In genomic region chr13:45454044-45454443, GRCm38 (mm10) we compare ENCODE assay signal across 14 mouse cellular contexts. TPM values are rescaled to one million over a fixed set of nuclear protein-coding genes. Genes with fewer than 3 reads are reported as not detected.
A peak's percentile ranks its signal among the peaks of the same experiment; 100 is the strongest.
DNase-seq lines count a peak whose midpoint lies in the region; ATAC-seq and TF ChIP-seq lines count a peak whose summit lies in the region.
"Had no signal": no experiment of that assay in that cellular context is flagged by ENCODE, and none has a peak within 500 bp of the region (broad histone marks: within the 10 kb centered on the region; RNA-seq: fewer than 3 reads in every experiment).

No protein-coding gene starts in this region.

- TF ChIP-seq CTCF in MEL (IDR thresholded peaks at IDR 0.05 in 2 of 3, conservative IDR thresholded peaks at IDR 0.05 in 1 of 3; ENCODE audit: control insufficient read depth in 1 of 3, insufficient read depth in 1 of 3, low read depth in 2 of 3, low read length in 3 of 3, poor library complexity in 1 of 3, severe bottlenecking in 1 of 3), result no peak
- no peak for TF ChIP-seq CTCF in liver, postnatal 0 days (IDR thresholded peaks at IDR 0.05; ENCODE audit: low read depth)

- H3K9ac ChIP-seq in liver, embryonic 12.5 days, result no peak overlapping the region
- H3K9ac ChIP-seq in liver, embryonic 11.5 days (ENCODE audit: low read depth, low read length), result no peak overlapping the region
- H3K9ac ChIP-seq in MEL (ENCODE audit: control insufficient read depth, low read depth, low read length, poor library complexity, severe bottlenecking), result peak overlapping the region; percentile 35
- no peak overlapping the region for H3K9ac ChIP-seq in liver, postnatal 0 days (replicated peaks)
- H3K9ac ChIP-seq in forebrain, embryonic 12.5 days, result no peak overlapping the region

- 14% methylated on average over 1 of the region's 1 CpGs for WGBS in liver, embryonic 12.5 days (ENCODE audit: insufficient replicate concordance)
- WGBS in liver, embryonic 11.5 days, result 38% methylated on average over 1 of the region's 1 CpGs
- WGBS in liver, postnatal 0 days (ENCODE audit: insufficient replicate concordance), result 43% methylated on average over 1 of the region's 1 CpGs
- WGBS in forebrain, embryonic 12.5 days, result 83% methylated on average over 1 of the region's 1 CpGs

- H3K36me3 ChIP-seq in liver, embryonic 12.5 days, result no peaks in the 10 kb centered on the region
- no peaks in the 10 kb centered on the region for H3K36me3 ChIP-seq in liver, embryonic 11.5 days (ENCODE audit: control insufficient read depth, insufficient read depth, low read length)
- peaks cover 0 to 22% of the 10 kb centered on the region in 2 experiments; a peak in 2 of 4 replicates for H3K36me3 ChIP-seq in MEL (ENCODE audit: control insufficient read depth in 1 of 2, insufficient read depth in 2 of 2, low read length in 2 of 2)
- H3K36me3 ChIP-seq in liver, postnatal 0 days (replicated peaks; ENCODE audit: insufficient read depth, low read length), result no peaks in the 10 kb centered on the region
- H3K36me3 ChIP-seq in forebrain, embryonic 12.5 days (replicated peaks), result no peaks in the 10 kb centered on the region

- H3K27ac ChIP-seq in liver, embryonic 12.5 days, result peak overlapping the region; percentile 15; the same call in 1 of the 2 replicates
- H3K27ac ChIP-seq in liver, embryonic 11.5 days (ENCODE audit: low read depth, low read length), result no peak overlapping the region
- peak overlapping the region; percentile 76 for H3K27ac ChIP-seq in MEL (ENCODE audit: control insufficient read depth, low read depth, low read length)
- H3K27ac ChIP-seq in liver, postnatal 0 days (ENCODE audit: low read depth), result peak overlapping the region; percentile 84
- no peak overlapping the region for H3K27ac ChIP-seq in forebrain, embryonic 12.5 days

- H3K4me2 ChIP-seq in liver, embryonic 12.5 days, result no peak overlapping the region
- H3K4me2 ChIP-seq in liver, embryonic 11.5 days, result no peak overlapping the region
- H3K4me2 ChIP-seq in liver, postnatal 0 days (ENCODE audit: low read depth, low read length), result no peak overlapping the region
- no peak overlapping the region for H3K4me2 ChIP-seq in forebrain, embryonic 12.5 days

- no peak for TF ChIP-seq POLR2A in MEL (IDR thresholded peaks at IDR 0.05; ENCODE audit: control insufficient read depth in 1 of 2, insufficient read depth in 1 of 2, low read depth in 1 of 2, low read length in 2 of 2, poor library complexity in 1 of 2)

- DNase-seq in heart, adult 11 months, result peak; percentile 28
- no peak for DNase-seq in heart, adult 18-20 months
- DNase-seq in liver, embryonic 11.5 days (ENCODE audit: low spot score), result no peak
- peak; percentile 50 for DNase-seq in MEL (ENCODE audit: low read depth, low spot score)
- no peak for DNase-seq in liver, postnatal 0 days
- DNase-seq in T-cell, adult 2 months (ENCODE audit: low spot score), result no peak
- DNase-seq: cerebellum, adult 11-12 months; layer of hippocampus, adult 9-11 months; retina, postnatal 1 day; spleen, adult 18-20 months; thymus, postnatal 14 days had no signal

- H3K4me3 ChIP-seq in liver, embryonic 12.5 days, result no peak overlapping the region
- H3K4me3 ChIP-seq in liver, embryonic 11.5 days (ENCODE audit: low read depth, low read length), result no peak overlapping the region
- no peak overlapping the region for H3K4me3 ChIP-seq in MEL (ENCODE audit: control insufficient read depth in 1 of 2, insufficient read depth in 1 of 2, low read depth in 2 of 2, low read length in 2 of 2)
- H3K4me3 ChIP-seq in liver, postnatal 0 days (ENCODE audit: low read depth, low read length), result no peak overlapping the region
- H3K4me3 ChIP-seq in forebrain, embryonic 12.5 days (replicated peaks), result no peak overlapping the region

- H3K79me2 ChIP-seq in MEL (ENCODE audit: control insufficient read depth, insufficient read depth, low read length, poor library complexity), result no peaks in the 10 kb centered on the region

- no peaks in the 10 kb centered on the region for H3K9me3 ChIP-seq in liver, embryonic 12.5 days (replicated peaks)
- H3K9me3 ChIP-seq in liver, embryonic 11.5 days (ENCODE audit: control insufficient read depth, low read length), result no peaks in the 10 kb centered on the region
- no peaks in the 10 kb centered on the region for H3K9me3 ChIP-seq in MEL (replicated peaks; ENCODE audit: insufficient read depth, low read length)
- no peaks in the 10 kb centered on the region for H3K9me3 ChIP-seq in liver, postnatal 0 days (ENCODE audit: low read length)
- no peaks in the 10 kb centered on the region for H3K9me3 ChIP-seq in forebrain, embryonic 12.5 days

- no peak for TF ChIP-seq RAD21 in MEL (IDR thresholded peaks at IDR 0.05; ENCODE audit: low read depth, low read length)

- no peaks in the 10 kb centered on the region for H3K27me3 ChIP-seq in liver, embryonic 12.5 days (replicated peaks)
- no peaks in the 10 kb centered on the region for H3K27me3 ChIP-seq in liver, embryonic 11.5 days (replicated peaks; ENCODE audit: control insufficient read depth, insufficient read depth, low read length)
- no peaks in the 10 kb centered on the region for H3K27me3 ChIP-seq in MEL (ENCODE audit: control insufficient read depth in 1 of 2, insufficient read depth in 2 of 2, low read length in 2 of 2)
- no peaks in the 10 kb centered on the region for H3K27me3 ChIP-seq in liver, postnatal 0 days (ENCODE audit: insufficient read depth, low read length)
- H3K27me3 ChIP-seq in forebrain, embryonic 12.5 days, result no peaks in the 10 kb centered on the region

- ATAC-seq in liver, embryonic 12.5 days, result no peak
- no peak for ATAC-seq in liver, embryonic 11.5 days (replicated peaks; ENCODE audit: low FRiP score)
- ATAC-seq in liver, postnatal 0 days, result no peak
- ATAC-seq in forebrain, embryonic 12.5 days (ENCODE audit: low FRiP score), result no peak
- ATAC-seq: activated CD4-positive, CD25-positive, alpha-beta regulatory T cell, adult 4 months had no signal

- 0 out of 4 replicates have a peak, but pooled peaks of 1 of the 2 experiments have one; percentile 18 for TF ChIP-seq EP300 in MEL (IDR thresholded peaks at IDR 0.05; ENCODE audit: low read depth in 1 of 2, low read length in 2 of 2)
- no peak for TF ChIP-seq EP300 in liver, postnatal 0 days (IDR thresholded peaks at IDR 0.05; ENCODE audit: low read depth)

- H3K4me1 ChIP-seq in liver, embryonic 12.5 days, result peaks cover 36% of the 10 kb centered on the region
- peaks cover 30% of the 10 kb centered on the region for H3K4me1 ChIP-seq in liver, embryonic 11.5 days (replicated peaks; ENCODE audit: control insufficient read depth, insufficient read depth, low read length)
- H3K4me1 ChIP-seq in MEL (ENCODE audit: control insufficient read depth in 1 of 2, insufficient read depth in 2 of 2, low read length in 2 of 2), result peaks cover 6 to 21% of the 10 kb centered on the region in 2 experiments
- H3K4me1 ChIP-seq in liver, postnatal 0 days (ENCODE audit: insufficient read depth), result peaks cover 35% of the 10 kb centered on the region
- peaks cover 13% of the 10 kb centered on the region for H3K4me1 ChIP-seq in forebrain, embryonic 12.5 days

TF ChIP-seq in MEL, 35 proteins besides CTCF, POLR2A, EP300 and RAD21:
- TF ChIP-seq ZKSCAN1 (IDR thresholded peaks at IDR 0.05; ENCODE audit: low read depth, low read length) (no peak), GATA1 (IDR thresholded peaks at IDR 0.05; ENCODE audit: low read depth, low read length) (peak; percentile 51), CHD1 (IDR thresholded peaks at IDR 0.05; ENCODE audit: low read depth, low read length) (no peak), GABPA (IDR thresholded peaks at IDR 0.05; ENCODE audit: low read depth, low read length) (no peak), TAL1 (IDR thresholded peaks at IDR 0.05; ENCODE audit: low read length) (0 out of 2 replicates have a peak, but pooled peaks have one; percentile 13), E2F4 (IDR thresholded peaks at IDR 0.05; ENCODE audit: borderline replicate concordance, low read depth, low read length) (no peak), ETS1 (IDR thresholded peaks at IDR 0.05; ENCODE audit: low read depth, low read length) (peak; percentile 48; the same call in 1 of the 2 replicates), MAZ (IDR thresholded peaks at IDR 0.05; ENCODE audit: low read depth, low read length) (0 out of 2 replicates have a peak, but pooled peaks have one; percentile 29)

RNA-seq across cellular contexts. Expression of gene Gmpr, which starts 53.2 kb away (rescaled TPM):
- 100 to 1,000 TPM; 149 to 156 TPM for total RNA-seq in heart, adult 18-20 months (2021)
- 364 and 366 TPM in 2 replicates for polyA plus RNA-seq in liver, embryonic 12.5 days (2016; fragmentation: Nextera tagmentation; extraction: Ambion mirVana)
- 200 and 221 TPM in 2 replicates for polyA plus RNA-seq in liver, embryonic 11.5 days (2014; fragmentation: Nextera tagmentation; extraction: Ambion mirVana)
- total RNA-seq in MEL (2012; rRNA removed), result 60.9 and 64.2 TPM in 2 replicates
- 100 to 1,000 TPM in 1 of 2 experiments, not detected in 1; 130 TPM for polyA plus RNA-seq in MEL (2012; ENCODE audit: insufficient read depth in 1 of 2, insufficient read length in 2 of 2, low read depth in 1 of 2, low replicate concordance in 2 of 2, missing spikeins in 1 of 2)
- 63.6 and 75.5 TPM in 2 replicates for polyA plus RNA-seq in liver, postnatal 0 days (2015; fragmentation: Nextera tagmentation; extraction: Ambion mirVana)
- polyA plus RNA-seq in forebrain, embryonic 12.5 days (2016; fragmentation: Nextera tagmentation; extraction: Ambion mirVana), result 13.6 and 14.4 TPM in 2 replicates
- polyA plus RNA-seq: activated CD4-positive, CD25-positive, alpha-beta regulatory T cell, adult 4 months had no signal

Comparison
In these comparisons a context has a peak if more than half of its experiments do, and no peak if none do; other contexts are left out.
1. DNase-seq: peak in heart, adult 11 months (single experiment) and MEL (single experiment); none in heart, adult 18-20 months (0 of 2), liver, embryonic 11.5 days (single experiment), liver, postnatal 0 days (single experiment) and T-cell, adult 2 months (single experiment).
2. H3K27ac ChIP-seq: peak in liver, embryonic 12.5 days (single experiment), MEL (single experiment) and liver, postnatal 0 days (single experiment); none in liver, embryonic 11.5 days (single experiment) and forebrain, embryonic 12.5 days (single experiment).